Mouse (Mus musculus) embryonic fibroblast, embryonic 13.5 days (primary cell): Measurements from ENCODE around the gene Ipo8.

Source experiments
- CTCF ChIP-seq: IDR thresholded peaks from 2 replicates; pipeline ENCODE4 v1.5.1; 2011; ENCODE audit warnings: mild to moderate bottlenecking, control low read depth, low read length, moderate library complexity, borderline replicate concordance; ENCODE audit not compliant: insufficient read depth
- POLR2A ChIP-seq: IDR thresholded peaks from 2 replicates; pipeline ENCODE4 v1.6.1; 2011; ENCODE audit warnings: low read depth, mild to moderate bottlenecking, control low read depth, low read length, moderate library complexity

GRCm38 (mm10) chr6:148841760-148842159 is 10.5 kb upstream of the Ipo8 start:
- TF ChIP-seq POLR2A, result no peak
- TF ChIP-seq CTCF, result no peak
